Mouse (Mus musculus) lung, adult 2 months (tissue): ENCODE data around the gene C6.

Source experiments
- CTCF ChIP-seq: fragments of 200-500 bp; IDR thresholded peaks from 2 replicates; pipeline ENCODE4 v1.5.1; 2011; ENCODE audit warnings: mild to moderate bottlenecking, low read length, control low read depth; ENCODE audit not compliant: insufficient read depth
- POLR2A ChIP-seq: fragments of 200-500 bp; IDR thresholded peaks from 2 replicates; pipeline ENCODE4 v1.6.1; 2011; ENCODE audit warnings: low read depth, mild to moderate bottlenecking, control low read depth, low read length, borderline replicate concordance; ENCODE audit errors: extremely low read depth

DNA sequence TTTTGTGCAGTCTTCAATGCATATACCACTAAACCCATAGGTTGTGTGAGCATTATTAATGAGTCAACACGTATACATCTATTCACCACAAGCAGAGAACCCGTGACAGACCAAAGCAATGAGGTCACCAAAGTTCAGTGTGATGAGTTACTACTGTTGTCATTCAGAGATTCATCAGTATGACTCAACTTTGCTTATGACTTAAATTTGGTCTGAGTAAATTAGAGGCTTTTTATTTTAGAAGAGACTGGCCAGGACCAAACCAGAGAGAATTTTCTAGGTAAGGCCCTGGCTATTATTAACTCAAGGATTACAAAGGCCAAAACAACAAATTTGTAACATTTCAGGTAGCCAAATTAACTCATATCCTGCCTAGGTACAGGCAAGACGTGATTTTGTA is 109.4 kb downstream of the C6 start:
- TF ChIP-seq CTCF (no peak), POLR2A (no peak)
